Mouse (Mus musculus) brain, adult 10 weeks (tissue): ENCODE results near the gene Aplf. TPM values are rescaled to one million over a fixed set of nuclear protein-coding genes. Genes with fewer than 3 reads are reported as not detected.

Experiments used
- polyA plus RNA-seq: library from polyadenylated mRNA; stranded (reverse); fragments of 350-450 nt; fragmentation: Illumina TruSeq; extraction: RNeasy Lipid Tissue Mini Kit (QIAGEN cat#74804); gene quantifications from one replicate; pipeline ENCODE4 v1.2.3, GENCODE M21; 2015; ENCODE audit warnings: low read depth, low replicate concordance

Gene Aplf
- polyA plus RNA-seq: 5.9 TPM

DNA sequence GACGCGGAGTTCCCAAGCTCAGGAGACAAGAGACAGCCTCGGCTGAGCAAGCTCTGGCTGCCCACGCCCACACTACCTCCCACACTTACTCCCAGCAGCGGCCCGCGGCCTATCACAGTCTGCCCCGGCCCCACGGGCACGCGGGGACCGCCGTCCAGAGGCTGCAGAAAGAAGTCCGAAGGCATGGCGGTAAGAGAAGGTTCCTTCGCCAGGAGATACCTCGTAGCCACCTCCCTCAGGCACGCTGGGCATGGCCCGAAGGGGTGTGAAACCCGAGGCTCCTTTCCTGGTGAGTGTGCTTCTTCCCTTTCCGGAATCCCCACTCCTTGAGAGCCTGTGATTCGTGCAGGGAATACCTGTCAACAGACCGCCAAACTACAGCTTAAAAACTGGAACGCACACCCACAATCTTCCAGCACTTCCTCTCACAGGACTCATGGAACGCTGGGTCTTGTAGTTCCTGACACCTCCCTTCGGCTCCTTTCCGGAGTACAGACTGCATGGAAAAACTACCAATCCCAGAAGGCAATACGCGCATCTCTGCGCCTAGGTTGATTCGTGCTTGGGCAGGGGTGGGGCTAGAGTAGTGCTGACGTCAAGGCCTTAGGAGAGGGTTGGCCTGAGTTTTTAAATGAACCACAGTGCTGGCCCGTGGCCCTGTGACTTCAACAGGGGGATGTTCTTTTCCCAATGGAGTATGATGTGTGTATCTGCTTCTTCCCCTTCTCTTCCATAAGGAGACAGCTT, at the start of gene Aplf:
Aplf (minus strand) TSS at position 423 of the 747 bp plus-strand sequence.

DNA sequence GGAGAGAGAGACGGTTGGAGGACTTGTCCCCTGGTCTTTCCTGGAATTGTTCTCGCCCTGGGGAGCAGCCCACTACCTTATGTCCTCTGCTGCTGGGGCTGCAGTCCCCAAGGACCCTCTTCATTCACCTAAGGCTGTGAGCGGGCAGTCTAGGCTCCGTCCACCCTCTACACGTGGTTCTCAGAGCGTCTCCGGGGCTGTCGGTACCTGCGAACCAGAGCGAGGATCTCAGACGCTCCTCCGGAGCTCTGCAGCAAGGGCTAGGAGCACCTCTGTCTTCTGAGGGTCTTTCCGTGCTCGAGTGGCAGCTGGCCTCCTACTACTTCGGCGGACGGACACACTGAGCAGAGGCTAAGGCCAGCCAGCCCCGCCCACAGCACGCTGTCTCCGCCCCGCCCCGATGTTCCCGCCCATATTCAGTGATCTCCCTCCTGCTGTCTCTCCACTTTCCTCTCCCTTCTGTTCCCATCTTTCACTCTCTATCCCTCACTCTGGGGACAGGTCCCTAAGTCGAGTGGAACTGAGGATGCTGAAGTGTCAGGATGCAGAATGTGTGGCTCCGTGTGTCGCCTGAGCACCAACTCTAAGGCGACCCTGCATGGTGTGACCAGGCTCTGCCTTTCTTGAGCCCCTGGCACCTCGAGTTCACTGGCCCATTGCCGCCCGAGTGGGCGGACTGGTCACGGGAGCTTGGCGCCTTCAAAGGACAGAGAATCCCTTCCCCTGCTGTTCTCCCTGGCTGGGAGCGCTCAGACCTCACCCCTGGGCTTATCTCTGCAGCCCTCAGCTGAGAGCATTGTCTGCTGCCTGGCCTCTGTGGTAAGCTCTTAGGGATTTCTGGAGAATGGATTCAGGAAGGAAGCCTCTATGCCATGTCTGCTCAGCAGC, 81.4 kb downstream of the Aplf start, which contains the start of gene Prokr1:
Prokr1 (minus strand) TSS at position 350 of the 888 bp plus-strand sequence.

Other genes with a start within 250 kb of the Aplf start
- not detected for gene Bmp10, start 243.2 kb downstream of the Aplf start, polyA plus RNA-seq
- 7.7 TPM for gene Arhgap25, start 138.9 kb downstream of the Aplf start, polyA plus RNA-seq
- 0.28 TPM for gene Prokr1, start 81.5 kb downstream of the Aplf start, polyA plus RNA-seq
- 4.3 TPM for gene Efcc1, start 58.7 kb upstream of the Aplf start, polyA plus RNA-seq
- gene Gp9, start 105.9 kb upstream of the Aplf start, polyA plus RNA-seq: 0.58 TPM
- 9.8 TPM for gene Rab43, start 140.0 kb upstream of the Aplf start, polyA plus RNA-seq
- gene Gm45140, start 163.6 kb upstream of the Aplf start, polyA plus RNA-seq: 1.8 TPM
- 28.0 TPM for gene Isy1, start 166.6 kb upstream of the Aplf start, polyA plus RNA-seq
- gene Cnbp, start 178.9 kb upstream of the Aplf start, polyA plus RNA-seq: 436 TPM
- 223 TPM for gene Copg1, start 215.6 kb upstream of the Aplf start, polyA plus RNA-seq
- 27.1 TPM for gene Hmces, start 241.7 kb upstream of the Aplf start, polyA plus RNA-seq